Mouse (Mus musculus) hindbrain, embryonic 16.5 days (tissue): Measurements from ENCODE around the gene Smad9. TPM values are rescaled to one million over a fixed set of nuclear protein-coding genes. Genes with fewer than 3 reads are reported as not detected.
"Not testable (repeated sequence)": the region's sequence is repeated elsewhere in the genome, so short reads cannot be mapped to it uniquely, and the experiment has no call there.

Experiments used
- ATAC-seq: fragments of 200-750 bp; cut with Nextera tagmentation; 2 replicates; pipeline ENCODE4 v1.8.0; 2017; ENCODE audit warnings: moderate TSS enrichment, moderate library complexity
- H3K27ac ChIP-seq: fragments of 300-500 bp; sonication (generic); 2 replicates; pipeline ENCODE4 v1.5.1; 2014; ENCODE audit warnings: low read depth, mild to moderate bottlenecking, control low read depth, low read length, moderate library complexity
- H3K27me3 ChIP-seq: fragments of 300-500 bp; sonication (generic); replicated peaks from 2 replicates; pipeline ENCODE4 v1.6.1; 2014; ENCODE audit warnings: low read length; ENCODE audit not compliant: control insufficient read depth, insufficient read depth
- H3K36me3 ChIP-seq: fragments of 300-500 bp; sonication (generic); 2 replicates; pipeline ENCODE4 v1.6.1; 2014; ENCODE audit warnings: mild to moderate bottlenecking, low read length, moderate library complexity, mixed read lengths; ENCODE audit not compliant: control insufficient read depth, insufficient read depth
- H3K4me1 ChIP-seq: fragments of 300-500 bp; sonication (generic); 2 replicates; pipeline ENCODE4 v1.6.1; 2014; ENCODE audit warnings: low read depth, low read length; ENCODE audit not compliant: control insufficient read depth, insufficient read depth
- H3K4me2 ChIP-seq: fragments of 300-500 bp; sonication (generic); 2 replicates; pipeline ENCODE4 v1.6.1; 2014; ENCODE audit warnings: mild to moderate bottlenecking, low read length, control low read depth, moderate library complexity
- H3K4me3 ChIP-seq: fragments of 300-500 bp; sonication (generic); 2 replicates; pipeline ENCODE4 v1.5.1; 2014; ENCODE audit warnings: mild to moderate bottlenecking, low read length, control low read depth, moderate library complexity
- H3K9ac ChIP-seq: fragments of 300-500 bp; sonication (generic); 2 replicates; pipeline ENCODE4 v1.6.1; 2014; ENCODE audit warnings: low read depth, mild to moderate bottlenecking, control low read depth, low read length, moderate library complexity
- H3K9me3 ChIP-seq: fragments of 300-500 bp; sonication (generic); 2 replicates; pipeline ENCODE4 v1.6.1; 2014; ENCODE audit warnings: mild to moderate bottlenecking, low read length, moderate library complexity; ENCODE audit not compliant: control insufficient read depth
- WGBS: fragments of 180-500 bp; shearing (Covaris S2); extraction: QIAGEN DNeasy Blood & Tissue Kit; methylation state at CpG from one replicate; pipeline ENCODE4 v1.1.7; 2014; 5-methylcytosine and 5-hydroxymethylcytosine counted together
- polyA plus RNA-seq: library from polyadenylated mRNA; unstranded; fragments of >200 nt; fragmentation: Nextera tagmentation; extraction: Ambion mirVana; gene quantifications from 2 replicates; pipeline ENCODE4 v1.2.1, GENCODE M21; 2015

Smad9 gene
- polyA plus RNA-seq, 1 experiment from 2014 or later = 0.90 TPM

DNA sequence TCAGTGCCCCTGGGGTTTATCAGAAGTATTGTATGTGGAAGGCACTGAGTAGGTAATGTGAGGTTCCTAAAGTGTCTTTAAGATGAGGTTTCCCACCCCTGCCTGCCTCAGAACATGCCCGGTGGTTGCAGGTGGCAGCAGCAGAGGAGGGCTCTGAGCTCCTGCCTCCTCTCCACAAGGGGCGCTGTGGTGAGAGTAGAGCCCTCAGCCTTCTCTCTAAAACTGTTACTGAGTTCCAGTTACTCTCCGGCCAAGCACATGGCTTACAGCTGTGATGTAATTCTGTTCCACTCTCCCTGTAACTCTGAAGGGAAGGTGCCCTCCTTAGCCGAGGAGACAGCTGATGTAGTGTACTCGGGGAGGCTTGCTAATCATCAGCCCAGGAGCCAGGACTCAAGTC, 9.6 kb upstream of the Smad9 start:
- no peaks in the 10 kb centered on the region for H3K4me1 ChIP-seq
- no peak overlapping the region for H3K4me2 ChIP-seq
- H3K9me3 ChIP-seq = no peaks in the 10 kb centered on the region
- no peak overlapping the region for H3K4me3 ChIP-seq
- no peak overlapping the region for H3K9ac ChIP-seq
- peaks cover 75% of the 10 kb centered on the region for H3K36me3 ChIP-seq
- no peak overlapping the region for H3K27ac ChIP-seq
- whole genome bisulfite sequencing = 62% methylated on average over 5 of the region's 5 CpGs
- ATAC-seq = no peak
- no peaks in the 10 kb centered on the region for H3K27me3 ChIP-seq

DNA sequence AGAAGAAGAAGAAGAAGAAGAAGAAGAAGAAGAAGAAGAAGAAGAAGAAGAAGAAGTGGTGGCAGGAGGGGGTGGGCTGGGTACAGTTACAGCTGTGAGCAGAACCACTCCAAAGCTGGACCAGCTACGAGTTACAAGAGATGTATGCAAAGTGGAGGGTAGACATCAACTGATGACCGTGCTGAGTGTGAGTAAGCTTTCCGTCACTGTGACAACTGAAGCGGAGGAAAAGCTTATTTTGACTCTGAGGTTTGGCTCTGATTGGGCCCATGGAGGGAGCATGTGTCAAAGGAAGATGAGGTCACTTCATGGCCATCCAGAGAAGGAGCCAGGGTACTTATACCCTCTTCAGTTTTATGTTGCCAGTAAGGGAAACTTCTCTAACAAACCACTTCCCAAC, 2.0 kb upstream of the Smad9 start:
- no peak overlapping the region for H3K27ac ChIP-seq
- peaks cover 12% of the 10 kb centered on the region; the same call in 1 of the 2 replicates for H3K36me3 ChIP-seq
- 81% methylated on average over 4 of the region's 4 CpGs for WGBS
- peaks cover 5% of the 10 kb centered on the region; the same call in 1 of the 2 replicates for H3K4me1 ChIP-seq
- no peak overlapping the region for H3K4me3 ChIP-seq
- H3K4me2 ChIP-seq = no peak overlapping the region
- no peaks in the 10 kb centered on the region for H3K9me3 ChIP-seq
- ATAC-seq = no peak
- no peaks in the 10 kb centered on the region for H3K27me3 ChIP-seq
- no peak overlapping the region for H3K9ac ChIP-seq

DNA sequence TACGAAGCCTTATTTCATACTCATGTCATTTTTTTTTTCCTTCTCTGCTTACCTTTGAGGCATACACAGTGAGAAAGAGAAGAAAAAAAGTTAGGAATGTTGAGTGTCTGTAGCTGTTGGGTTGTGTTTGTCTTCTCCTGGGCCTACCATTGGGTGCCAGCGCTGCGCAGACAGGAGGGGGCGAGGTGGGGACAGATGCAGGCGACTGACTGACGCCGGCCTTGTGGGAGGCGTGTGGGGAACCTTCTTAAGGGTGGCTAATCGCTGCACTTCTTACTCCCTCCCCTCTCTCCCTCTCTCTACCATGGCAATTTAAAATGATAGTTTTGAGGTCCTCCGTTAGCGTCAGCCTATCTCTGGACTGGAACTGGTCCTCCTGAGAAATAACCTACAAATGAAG, 676 bp downstream of the Smad9 start:
- 3% methylated on average over 11 of the region's 11 CpGs for WGBS

DNA sequence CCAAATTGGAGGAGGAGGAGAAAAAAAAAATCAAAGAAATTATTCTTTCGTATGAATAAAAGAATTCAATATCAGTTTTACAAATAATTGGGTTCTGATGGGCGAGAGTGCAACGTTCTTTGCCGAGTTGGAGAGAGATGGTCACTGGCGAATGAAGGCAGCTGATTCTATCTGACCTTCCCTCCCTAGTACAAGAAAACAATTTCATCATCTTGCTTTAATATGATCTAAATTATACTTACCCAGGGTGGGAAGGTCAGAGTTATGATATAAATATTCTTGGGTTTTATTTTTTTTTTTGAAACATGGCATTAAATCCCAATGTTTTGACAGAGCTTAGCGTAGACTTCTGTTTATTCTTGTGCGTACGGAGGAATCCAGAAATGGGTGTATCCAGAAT, 2.1 kb downstream of the Smad9 start:
- Histone ChIP-seq H3K4me1 (peaks cover 8% of the 10 kb centered on the region), H3K36me3 (no peaks in the 10 kb centered on the region), H3K4me2 (no peak overlapping the region), H3K27me3 (no peaks in the 10 kb centered on the region), H3K9me3 (no peaks in the 10 kb centered on the region), H3K27ac (no peak overlapping the region), H3K4me3 (no peak overlapping the region), H3K9ac (no peak overlapping the region)
- no peak for ATAC-seq
- WGBS = 87% methylated on average over 8 of the region's 8 CpGs

More for the DNA sequence above, 676 bp downstream of the Smad9 start:
- Histone ChIP-seq H3K9ac (peak overlapping the region; percentile 86), H3K4me2 (peak overlapping the region; percentile 71), H3K27me3 (no peaks in the 10 kb centered on the region), H3K4me3 (peak overlapping the region; percentile 52), H3K27ac (no peak overlapping the region), H3K9me3 (no peaks in the 10 kb centered on the region), H3K36me3 (no peaks in the 10 kb centered on the region), H3K4me1 (peaks cover 7% of the 10 kb centered on the region)
- peak; percentile 60; the same call in 1 of the 2 replicates for ATAC-seq

DNA sequence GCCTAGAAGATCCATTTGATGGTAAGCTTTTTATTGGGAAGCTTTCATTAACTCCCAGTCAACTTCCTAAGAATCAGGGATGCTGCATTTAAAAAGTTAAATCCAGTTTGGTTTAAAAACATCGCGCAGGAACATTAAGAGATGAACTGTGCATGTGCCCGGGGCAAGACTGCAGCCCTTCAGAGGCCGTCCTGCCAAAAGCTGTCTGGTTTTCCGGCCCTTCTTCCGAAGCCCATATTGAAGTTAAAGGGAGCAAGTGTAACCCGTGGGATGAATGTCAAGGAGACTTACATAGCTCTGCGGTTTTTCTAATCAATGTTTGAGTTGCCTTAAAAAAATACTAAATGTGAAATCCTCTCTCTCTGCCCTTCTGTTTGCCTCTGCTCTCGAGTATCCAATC, 3.8 kb downstream of the Smad9 start:
- Histone ChIP-seq H3K36me3 (no peaks in the 10 kb centered on the region), H3K9me3 (no peaks in the 10 kb centered on the region), H3K27ac (no peak overlapping the region), H3K27me3 (no peaks in the 10 kb centered on the region), H3K4me1 (peaks cover 8% of the 10 kb centered on the region), H3K9ac (no peak overlapping the region), H3K4me3 (no peak overlapping the region), H3K4me2 (no peak overlapping the region)
- WGBS = 77% methylated on average over 9 of the region's 9 CpGs
- ATAC-seq = no peak

DNA sequence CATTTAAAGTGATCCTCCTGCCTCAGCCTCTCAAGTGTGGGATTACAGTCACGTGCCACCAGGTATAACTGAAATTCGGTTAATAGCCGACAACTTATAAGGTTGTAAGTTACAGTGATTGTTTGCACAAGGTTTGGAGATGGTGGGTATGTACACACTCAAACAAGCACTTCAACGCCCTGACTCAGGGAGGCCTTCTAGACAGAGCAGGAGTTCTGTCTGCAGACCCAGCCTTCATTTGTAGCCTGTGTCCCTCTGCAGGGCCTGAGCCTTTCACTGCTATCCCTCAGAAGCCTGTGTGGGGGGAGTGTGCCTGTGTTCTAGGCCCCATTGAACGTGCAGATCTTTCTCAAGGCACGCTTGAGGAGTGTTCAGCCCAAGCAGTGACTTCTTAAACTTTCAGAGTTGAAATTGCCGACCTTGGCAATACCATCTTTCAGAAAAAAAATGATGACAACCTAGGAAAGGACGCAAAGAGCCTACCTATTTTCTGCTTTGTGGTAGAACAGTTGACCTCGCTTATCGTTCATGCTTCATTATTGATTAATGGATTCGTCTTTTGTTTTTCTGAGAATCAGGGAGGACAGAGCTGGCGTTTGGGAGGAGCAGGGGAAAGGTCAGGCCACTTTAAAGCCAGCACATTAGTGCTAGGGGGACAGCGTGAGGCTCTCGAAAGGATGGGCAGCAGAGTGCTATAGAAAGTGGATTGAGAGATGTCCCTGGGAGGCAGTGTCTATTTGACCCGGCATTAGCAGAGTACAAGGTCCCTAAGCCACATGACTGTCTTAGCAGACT, 5.1 kb downstream of the Smad9 start:
- Histone ChIP-seq H3K4me2 (no peak overlapping the region), H3K4me3 (no peak overlapping the region), H3K36me3 (no peaks in the 10 kb centered on the region), H3K27me3 (no peaks in the 10 kb centered on the region), H3K9me3 (no peaks in the 10 kb centered on the region), H3K9ac (no peak overlapping the region), H3K4me1 (peaks cover 8% of the 10 kb centered on the region), H3K27ac (no peak overlapping the region)
- WGBS = 43% methylated on average over 15 of the region's 15 CpGs
- no peak for ATAC-seq

DNA sequence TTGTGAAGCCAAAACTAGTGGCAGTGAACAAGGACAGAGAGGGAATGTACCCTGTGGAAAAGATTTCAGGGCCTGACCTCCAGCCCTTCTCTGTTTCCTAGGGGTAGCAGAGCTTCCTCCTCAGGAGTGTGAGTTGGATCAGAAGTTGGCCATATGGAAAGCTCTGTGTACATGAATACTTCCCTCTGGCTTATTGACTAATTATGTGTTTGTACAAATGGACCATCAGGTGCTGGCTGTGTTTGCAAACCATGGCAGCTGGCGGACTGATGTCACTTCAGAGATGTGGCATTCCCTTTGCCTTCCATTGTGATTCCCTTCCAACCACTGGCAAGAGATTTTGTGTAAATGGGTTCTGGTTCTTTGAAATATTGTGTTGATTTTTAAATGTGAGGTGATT, 5.9 kb downstream of the Smad9 start:
- H3K4me1 ChIP-seq = peaks cover 4% of the 10 kb centered on the region
- no peaks in the 10 kb centered on the region for H3K27me3 ChIP-seq
- WGBS = 87% methylated on average over 1 of the region's 1 CpGs
- H3K9ac ChIP-seq = no peak overlapping the region
- H3K4me3 ChIP-seq = no peak overlapping the region
- H3K27ac ChIP-seq = no peak overlapping the region
- ATAC-seq = no peak
- H3K9me3 ChIP-seq = no peaks in the 10 kb centered on the region
- H3K4me2 ChIP-seq = no peak overlapping the region
- no peaks in the 10 kb centered on the region for H3K36me3 ChIP-seq

DNA sequence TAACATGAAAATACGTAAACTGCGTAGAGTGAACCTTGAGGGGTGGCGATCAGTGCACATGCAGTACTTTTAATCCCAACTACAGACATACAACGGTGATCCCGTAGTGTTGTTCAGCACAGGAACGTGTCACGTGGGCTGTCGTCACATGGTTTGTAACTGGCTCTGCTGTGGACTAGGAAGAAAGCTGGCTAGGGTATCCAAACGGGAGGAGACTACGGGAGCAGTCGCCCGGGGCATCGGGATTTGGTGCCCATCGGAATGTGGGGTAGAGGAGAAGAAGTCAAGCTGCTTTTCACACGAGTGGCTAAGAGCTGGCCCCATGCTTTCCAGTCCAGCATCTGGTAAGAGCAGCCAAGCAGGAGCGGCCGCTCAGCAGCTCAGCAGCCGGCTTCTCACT, 9.0 kb downstream of the Smad9 start:
- H3K4me2 ChIP-seq = peak overlapping the region; percentile 32
- peak; percentile 94 for ATAC-seq

DNA sequence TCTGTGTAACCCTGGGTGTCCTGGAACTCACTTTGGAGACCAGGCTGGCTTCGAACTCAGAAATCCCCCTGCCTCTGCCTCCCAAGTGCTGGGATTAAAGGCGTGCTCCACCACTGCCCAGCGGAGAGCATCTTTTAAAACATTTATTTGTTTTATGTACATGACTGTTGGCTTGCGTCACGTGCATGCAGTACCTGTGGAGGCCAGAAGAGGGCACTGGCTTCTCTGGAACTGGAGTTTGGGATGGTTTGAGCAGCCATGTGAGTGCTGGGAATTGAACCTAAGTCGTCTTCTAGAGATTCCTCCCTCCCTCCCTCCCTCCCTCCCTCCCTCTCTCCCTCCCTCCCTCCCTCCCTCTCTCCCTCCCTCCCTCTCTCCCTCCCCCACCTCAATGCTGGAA, 10.1 kb downstream of the Smad9 start:
- 86% methylated on average over 6 of the region's 6 CpGs for WGBS
- H3K27ac ChIP-seq, H3K27me3 ChIP-seq, H3K4me2 ChIP-seq, ATAC-seq, H3K4me1 ChIP-seq, H3K9ac ChIP-seq, H3K36me3 ChIP-seq, H3K9me3 ChIP-seq, H3K4me3 ChIP-seq: not testable (repeated sequence)

More for the DNA sequence above, 9.0 kb downstream of the Smad9 start:
- Histone ChIP-seq H3K9ac (no peak overlapping the region), H3K4me3 (peak overlapping the region; percentile 15), H3K27ac (no peak overlapping the region), H3K27me3 (no peaks in the 10 kb centered on the region), H3K4me1 (peaks cover 3% of the 10 kb centered on the region; the same call in 1 of the 2 replicates), H3K36me3 (no peaks in the 10 kb centered on the region), H3K9me3 (no peaks in the 10 kb centered on the region)
- WGBS = 46% methylated on average over 18 of the region's 18 CpGs
